Mouse (Mus musculus): Measurements from ENCODE around the gene Vps37b. TPM values are rescaled to one million over a fixed set of nuclear protein-coding genes. Genes with fewer than 3 reads are reported as not detected.
A peak's percentile ranks its signal among the peaks of the same experiment; 100 is the strongest.

Gene Vps37b
- total and polyA plus RNA-seq, 2 experiments from 2014 or later: 54.3 to 75.5 TPM

DNA sequence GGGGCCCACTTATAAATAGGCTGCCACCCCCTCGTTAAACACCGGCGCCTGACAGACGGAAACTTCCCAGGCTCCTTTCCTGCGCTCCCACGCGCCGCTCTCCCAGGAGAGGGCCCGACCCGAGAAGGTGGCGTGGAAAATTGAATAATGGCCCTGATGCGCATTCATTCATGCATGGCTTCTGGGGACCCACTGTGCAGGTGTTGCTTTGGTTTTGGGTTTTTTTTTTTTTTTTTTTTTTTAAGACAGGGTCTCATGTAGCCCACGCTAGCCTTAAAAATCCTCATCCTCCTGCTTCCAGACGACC is 57.9 kb downstream of the Vps37b start:
- H3K36me3 ChIP-seq (ENCODE audit: insufficient read depth, low read length): no peaks in the 10 kb centered on the region
- DNase-seq (ENCODE audit: low spot score) (no peak), ATAC-seq (ENCODE audit: low FRiP score) (no peak)
- H3K9ac ChIP-seq (replicated peaks; ENCODE audit: low read length, poor library complexity, severe bottlenecking): peak overlapping the region; percentile 89
- no peak overlapping the region; the same call in 1 of the 2 replicates for H3K27ac ChIP-seq (ENCODE audit: low read depth, low read length)
- no peaks in the 10 kb centered on the region for H3K4me1 ChIP-seq (ENCODE audit: insufficient read depth, low read length)
- no peaks in the 10 kb centered on the region for H3K9me3 ChIP-seq (ENCODE audit: low read length)
- no peak for TF ChIP-seq CTCF (IDR thresholded peaks at IDR 0.05)
- WGBS: under 1% methylated on average over 14 of the region's 14 CpGs
- H3K27me3 ChIP-seq (ENCODE audit: insufficient read depth, low read length): no peaks in the 10 kb centered on the region
- peak overlapping the region; percentile 87 for H3K4me3 ChIP-seq (ENCODE audit: low read depth, low read length)
- H3K4me2 ChIP-seq (ENCODE audit: low read depth, low read length, poor library complexity, severe bottlenecking): peak overlapping the region; percentile 81

DNA sequence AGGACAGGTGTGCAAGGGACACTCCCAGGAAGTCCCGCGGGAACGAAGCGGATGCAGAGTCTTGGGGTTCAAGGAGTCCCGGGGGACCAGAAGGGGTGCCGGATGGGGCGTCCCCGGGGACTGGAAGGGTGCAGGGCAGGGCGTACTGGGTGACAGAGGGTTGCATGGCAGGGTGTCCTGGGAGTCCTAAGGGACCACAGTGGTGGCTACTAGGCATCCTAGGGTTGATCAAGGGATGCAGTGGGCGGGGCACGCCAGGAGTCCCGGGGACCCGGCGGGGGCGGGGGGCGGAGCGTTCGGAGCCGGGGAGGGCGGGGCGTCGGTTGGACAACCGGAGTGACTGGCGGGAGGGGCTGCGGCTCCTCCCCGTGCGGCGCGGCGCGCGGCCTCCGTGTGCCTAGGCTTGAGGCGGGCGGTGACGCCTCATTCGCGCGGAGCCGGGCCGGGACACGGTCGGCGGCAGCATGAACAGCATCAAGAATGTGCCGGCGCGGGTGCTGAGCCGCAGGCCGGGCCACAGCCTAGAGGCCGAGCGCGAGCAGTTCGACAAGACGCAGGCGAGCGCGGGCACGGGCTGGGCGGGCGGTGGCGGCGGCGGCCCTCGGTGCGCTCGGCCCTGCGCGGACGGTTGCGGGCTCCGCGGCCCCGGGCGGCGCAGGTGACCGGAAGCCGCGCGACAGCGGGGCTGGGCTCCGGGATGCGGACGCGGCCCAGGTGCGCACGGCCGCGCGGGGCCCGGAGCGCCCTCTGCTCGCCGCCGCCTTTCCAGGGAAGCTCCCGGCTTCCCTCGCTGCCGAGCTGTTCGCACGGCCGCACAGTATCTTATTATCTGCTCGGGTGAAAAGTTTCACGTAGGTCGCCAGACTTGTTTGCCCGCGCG is 58.5 kb downstream of the Vps37b start, which contains the start of gene Hip1r:
Gene Hip1r, plus strand, starts transcription at position 330 of the 880 bp plus-strand sequence.
- Histone ChIP-seq H3K4me1 (ENCODE audit: insufficient read depth, low read length) (no peaks in the 10 kb centered on the region), H3K9ac (replicated peaks; ENCODE audit: low read length, poor library complexity, severe bottlenecking) (peak within 1 kb of the TSS; percentile 89), H3K9me3 (ENCODE audit: low read length) (no peaks in the 10 kb centered on the region), H3K27ac (ENCODE audit: low read depth, low read length) (peak within 1 kb of the TSS; percentile 55; the same call in 1 of the 2 replicates), H3K4me2 (ENCODE audit: low read depth, low read length, poor library complexity, severe bottlenecking) (peak within 1 kb of the TSS; percentile 81), H3K27me3 (ENCODE audit: insufficient read depth, low read length) (no peaks in the 10 kb centered on the region), H3K36me3 (ENCODE audit: insufficient read depth, low read length) (no peaks in the 10 kb centered on the region), H3K4me3 (ENCODE audit: low read depth, low read length) (peak within 1 kb of the TSS; percentile 87)
- ATAC-seq (ENCODE audit: low FRiP score) (peak; percentile 62), DNase-seq (ENCODE audit: low spot score) (peak; percentile 58)
- TF ChIP-seq CTCF (IDR thresholded peaks at IDR 0.05): no peak
- under 1% methylated on average over 98 of the region's 106 CpGs for WGBS

DNA sequence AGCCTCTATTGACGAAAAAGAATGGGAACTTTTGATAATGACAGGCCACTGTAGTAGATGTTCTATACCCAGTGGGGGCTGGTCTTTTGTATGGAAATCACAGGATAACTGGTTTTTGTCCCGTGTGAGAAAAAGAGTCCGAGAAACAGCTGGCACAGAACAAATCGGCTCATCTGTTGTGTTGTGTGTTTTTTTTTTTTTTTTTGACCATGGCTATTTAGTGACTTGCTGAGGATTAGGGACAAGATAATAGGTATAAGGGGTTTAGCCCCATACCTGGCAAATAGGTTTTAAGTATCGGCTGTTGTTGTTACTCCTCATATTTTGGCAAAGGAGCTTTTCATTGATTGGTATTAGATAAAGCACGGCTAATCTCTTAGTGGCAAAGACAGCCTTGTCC is 59.6 kb downstream of the Vps37b start:
- ATAC-seq (ENCODE audit: low FRiP score): no peak
- no peaks in the 10 kb centered on the region for H3K36me3 ChIP-seq (ENCODE audit: insufficient read depth, low read length)

DNA sequence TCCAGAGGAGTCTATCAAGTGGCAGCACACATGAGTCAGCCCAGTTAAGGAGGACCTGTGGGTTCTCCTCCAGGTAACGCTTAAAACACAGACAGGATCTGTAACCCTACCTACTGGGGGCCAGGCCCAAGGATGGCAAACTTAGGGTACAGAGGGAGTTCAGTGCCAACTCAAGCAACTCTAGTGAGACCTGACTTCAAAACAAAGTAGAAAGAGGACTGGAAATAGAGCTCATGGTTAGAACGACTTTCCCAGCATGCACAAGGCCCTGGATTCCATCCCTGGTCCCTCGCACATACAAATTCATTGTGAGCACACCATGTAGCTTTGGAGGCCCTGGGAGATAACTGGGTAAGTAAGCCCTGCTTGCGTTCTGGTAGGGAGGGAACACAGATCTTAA is 61.5 kb downstream of the Vps37b start:
- Histone ChIP-seq H3K9ac (replicated peaks; ENCODE audit: low read length, poor library complexity, severe bottlenecking) (no peak overlapping the region), H3K27me3 (ENCODE audit: insufficient read depth, low read length) (no peaks in the 10 kb centered on the region), H3K4me2 (ENCODE audit: low read depth, low read length, poor library complexity, severe bottlenecking) (no peak overlapping the region), H3K4me3 (ENCODE audit: low read depth, low read length) (no peak overlapping the region), H3K4me1 (ENCODE audit: insufficient read depth, low read length) (no peaks in the 10 kb centered on the region), H3K36me3 (ENCODE audit: insufficient read depth, low read length) (no peaks in the 10 kb centered on the region), H3K27ac (ENCODE audit: low read depth, low read length) (no peak overlapping the region), H3K9me3 (ENCODE audit: low read length) (no peaks in the 10 kb centered on the region)
- DNase-seq (ENCODE audit: low spot score) (no peak), ATAC-seq (ENCODE audit: low FRiP score) (no peak)
- no peak for TF ChIP-seq CTCF (IDR thresholded peaks at IDR 0.05)
- 94% methylated on average over 4 of the region's 4 CpGs for WGBS

More for the DNA sequence above, 59.6 kb downstream of the Vps37b start:
- Histone ChIP-seq H3K4me3 (ENCODE audit: low read depth, low read length) (no peak overlapping the region), H3K4me2 (ENCODE audit: low read depth, low read length, poor library complexity, severe bottlenecking) (no peak overlapping the region), H3K27me3 (ENCODE audit: insufficient read depth, low read length) (no peaks in the 10 kb centered on the region), H3K9ac (replicated peaks; ENCODE audit: low read length, poor library complexity, severe bottlenecking) (no peak overlapping the region), H3K4me1 (ENCODE audit: insufficient read depth, low read length) (no peaks in the 10 kb centered on the region), H3K9me3 (ENCODE audit: low read length) (no peaks in the 10 kb centered on the region), H3K27ac (ENCODE audit: low read depth, low read length) (no peak overlapping the region)
- WGBS: 45% methylated on average over 6 of the region's 6 CpGs
- no peak for DNase-seq (ENCODE audit: low spot score)
- no peak for TF ChIP-seq CTCF (IDR thresholded peaks at IDR 0.05)

DNA sequence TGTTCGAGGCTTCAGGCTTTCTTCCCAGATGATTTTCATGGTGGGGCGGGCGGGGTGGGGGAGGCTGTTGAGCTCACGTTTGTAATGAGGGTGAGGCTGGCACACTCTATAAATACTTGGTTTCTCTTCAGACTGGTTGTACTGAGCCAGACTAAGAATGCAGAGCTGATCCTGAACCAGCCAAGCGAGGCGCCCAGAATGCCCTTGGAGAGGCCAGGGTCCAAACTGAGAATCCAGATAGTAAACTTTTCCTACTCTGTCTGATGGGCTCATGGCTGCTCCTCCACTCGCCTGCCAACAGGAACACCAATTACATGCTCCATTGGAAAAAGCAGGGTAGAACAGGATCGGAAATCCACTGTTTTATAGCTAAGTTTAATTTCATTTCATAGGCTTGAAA is 62.9 kb downstream of the Vps37b start:
- H3K36me3 ChIP-seq (ENCODE audit: insufficient read depth, low read length): no peaks in the 10 kb centered on the region
- WGBS: 63% methylated on average over 8 of the region's 8 CpGs
- H3K4me1 ChIP-seq (ENCODE audit: insufficient read depth, low read length): no peaks in the 10 kb centered on the region
- ATAC-seq (ENCODE audit: low FRiP score) (no peak), DNase-seq (ENCODE audit: low spot score) (no peak)
- H3K9me3 ChIP-seq (ENCODE audit: low read length): no peaks in the 10 kb centered on the region
- no peaks in the 10 kb centered on the region for H3K27me3 ChIP-seq (ENCODE audit: insufficient read depth, low read length)
- no peak overlapping the region for H3K9ac ChIP-seq (replicated peaks; ENCODE audit: low read length, poor library complexity, severe bottlenecking)
- H3K27ac ChIP-seq (ENCODE audit: low read depth, low read length): no peak overlapping the region
- H3K4me3 ChIP-seq (ENCODE audit: low read depth, low read length): no peak overlapping the region
- no peak overlapping the region for H3K4me2 ChIP-seq (ENCODE audit: low read depth, low read length, poor library complexity, severe bottlenecking)
- TF ChIP-seq CTCF (IDR thresholded peaks at IDR 0.05): no peak

DNA sequence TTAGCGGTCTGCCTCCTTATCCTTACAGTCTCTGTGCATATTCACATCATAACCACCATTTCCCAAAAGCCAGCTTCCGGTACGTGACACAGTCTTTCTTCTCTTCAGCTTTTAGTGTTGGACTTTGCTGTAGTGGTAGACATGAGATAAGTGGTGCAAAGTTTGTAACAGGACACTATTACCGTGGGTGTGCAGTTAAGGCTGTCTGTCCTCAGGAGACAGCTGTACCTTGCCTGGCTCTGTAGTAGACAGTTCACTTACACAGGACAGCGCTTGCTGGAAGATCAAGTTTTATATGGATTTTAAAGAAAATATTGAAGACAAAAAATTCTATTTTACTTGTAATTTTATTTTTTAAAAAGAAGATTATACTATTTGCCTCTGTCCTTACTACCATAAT is 63.6 kb downstream of the Vps37b start:
- DNase-seq (ENCODE audit: low spot score): no peak
- no peak for ATAC-seq (ENCODE audit: low FRiP score)
- Histone ChIP-seq H3K9me3 (ENCODE audit: low read length) (no peaks in the 10 kb centered on the region), H3K4me3 (ENCODE audit: low read depth, low read length) (no peak overlapping the region), H3K27me3 (ENCODE audit: insufficient read depth, low read length) (no peaks in the 10 kb centered on the region), H3K27ac (ENCODE audit: low read depth, low read length) (no peak overlapping the region), H3K36me3 (ENCODE audit: insufficient read depth, low read length) (no peaks in the 10 kb centered on the region), H3K9ac (replicated peaks; ENCODE audit: low read length, poor library complexity, severe bottlenecking) (no peak overlapping the region), H3K4me2 (ENCODE audit: low read depth, low read length, poor library complexity, severe bottlenecking) (no peak overlapping the region), H3K4me1 (ENCODE audit: insufficient read depth, low read length) (no peaks in the 10 kb centered on the region)
- no peak for TF ChIP-seq CTCF (IDR thresholded peaks at IDR 0.05)
- WGBS: 89% methylated on average over 5 of the region's 5 CpGs
